Mouse (Mus musculus) midbrain, embryonic 10.5 days (tissue): ENCODE results near the gene Yap1. TPM values are rescaled to one million over a fixed set of nuclear protein-coding genes. Genes with fewer than 3 reads are reported as not detected.
A peak's percentile ranks its signal among the peaks of the same experiment; 100 is the strongest.

Source experiments
- DNase-seq: peaks from one replicate; pipeline ENCODE4 v3.0.0-alpha.2; 2017; ENCODE audit warnings: low spot score
- H3K27ac ChIP-seq: fragments of 300-500 bp; sonication (generic); replicated peaks from 2 replicates; pipeline ENCODE4 v1.5.1; 2016; ENCODE audit warnings: mild to moderate bottlenecking
- H3K27me3 ChIP-seq: fragments of 300-500 bp; sonication (generic); 2 replicates; pipeline ENCODE4 v1.6.1; 2016; ENCODE audit warnings: low read depth, mild to moderate bottlenecking; ENCODE audit not compliant: poor library complexity, severe bottlenecking
- H3K36me3 ChIP-seq: fragments of 300-500 bp; sonication (generic); 2 replicates; pipeline ENCODE4 v1.6.1; 2016; ENCODE audit warnings: mild to moderate bottlenecking, moderate library complexity
- H3K4me1 ChIP-seq: fragments of 300-500 bp; sonication (generic); 2 replicates; pipeline ENCODE4 v1.6.1; 2016
- H3K4me3 ChIP-seq: fragments of 300-500 bp; sonication (generic); 2 replicates; pipeline ENCODE4 v1.5.1; 2016; ENCODE audit warnings: mild to moderate bottlenecking, moderate library complexity
- H3K9me3 ChIP-seq: fragments of 300-500 bp; sonication (generic); replicated peaks from 2 replicates; pipeline ENCODE4 v1.6.1; 2016; ENCODE audit warnings: mild to moderate bottlenecking
- WGBS: fragments of 180-500 bp; shearing (Covaris S2); methylation state at CpG from one replicate; pipeline ENCODE4 v1.1.7; 2016; 5-methylcytosine and 5-hydroxymethylcytosine counted together
- polyA plus RNA-seq: library from polyadenylated mRNA; unstranded; fragments of >200 nt; fragmentation: Nextera tagmentation; extraction: Ambion mirVana; gene quantifications from 2 replicates; pipeline ENCODE4 v1.2.1, GENCODE M21; 2016

Yap1 gene
- polyA plus RNA-seq, 1 experiment from 2014 or later = 31.3 TPM

- peaks cover 58% of the 10 kb centered on the region for H3K36me3 ChIP-seq
- no peak overlapping the region for H3K4me3 ChIP-seq
- H3K27me3 ChIP-seq = no peaks in the 10 kb centered on the region
- no peak overlapping the region for H3K27ac ChIP-seq
- 92% methylated on average over 2 of the region's 2 CpGs for WGBS
- no peak for DNase-seq
- peaks cover 52% of the 10 kb centered on the region for H3K4me1 ChIP-seq
- no peaks in the 10 kb centered on the region for H3K9me3 ChIP-seq
Measured at GRCm38 (mm10) chr9:7963867-7964266, 40.5 kb downstream of the Yap1 start.

GRCm38 (mm10) chr9:7962915-7963314, 41.5 kb downstream of the Yap1 start:
- peaks cover 65% of the 10 kb centered on the region for H3K36me3 ChIP-seq

GRCm38 (mm10) chr9:7961366-7962160, 42.8 kb downstream of the Yap1 start:
- peaks cover 64% of the 10 kb centered on the region for H3K36me3 ChIP-seq
- peak; percentile 53 for DNase-seq
- no peak overlapping the region for H3K4me3 ChIP-seq
- peaks cover 48% of the 10 kb centered on the region for H3K4me1 ChIP-seq
- no peaks in the 10 kb centered on the region for H3K27me3 ChIP-seq
- H3K9me3 ChIP-seq = no peaks in the 10 kb centered on the region
- 40% methylated on average over 21 of the region's 21 CpGs for WGBS
- H3K27ac ChIP-seq = peak overlapping the region; percentile 69

More at GRCm38 (mm10) chr9:7962915-7963314, 41.5 kb downstream of the Yap1 start:
- no peaks in the 10 kb centered on the region for H3K9me3 ChIP-seq
- H3K4me1 ChIP-seq = peaks cover 50% of the 10 kb centered on the region
- no peaks in the 10 kb centered on the region for H3K27me3 ChIP-seq
- no peak overlapping the region for H3K4me3 ChIP-seq
- no peak overlapping the region for H3K27ac ChIP-seq
- WGBS = 87% methylated on average over 7 of the region's 7 CpGs
- no peak for DNase-seq

- Histone ChIP-seq H3K4me3 (no peak overlapping the region), H3K27ac (0 out of 2 replicates have a peak overlapping the region, but pooled peaks have one; percentile 69), H3K27me3 (no peaks in the 10 kb centered on the region), H3K9me3 (no peaks in the 10 kb centered on the region), H3K36me3 (peaks cover 58% of the 10 kb centered on the region), H3K4me1 (peaks cover 48% of the 10 kb centered on the region)
- 63% methylated on average over 9 of the region's 9 CpGs for WGBS
- peak; percentile 36 for DNase-seq
Measured at GRCm38 (mm10) chr9:7960382-7960781, 44.0 kb downstream of the Yap1 start.

- H3K4me1 ChIP-seq = peaks cover 48% of the 10 kb centered on the region
- H3K27ac ChIP-seq = no peak overlapping the region
- WGBS = 72% methylated on average over 2 of the region's 2 CpGs
- DNase-seq = no peak
- no peaks in the 10 kb centered on the region for H3K27me3 ChIP-seq
- H3K36me3 ChIP-seq = peaks cover 68% of the 10 kb centered on the region
- H3K9me3 ChIP-seq = no peaks in the 10 kb centered on the region
- H3K4me3 ChIP-seq = no peak overlapping the region
Measured at GRCm38 (mm10) chr9:7959301-7959700, 45.1 kb downstream of the Yap1 start.

- whole genome bisulfite sequencing = 67% methylated on average over 7 of the region's 7 CpGs
- peaks cover 70% of the 10 kb centered on the region for H3K36me3 ChIP-seq
- H3K27ac ChIP-seq = no peak overlapping the region
- no peak overlapping the region for H3K4me3 ChIP-seq
- no peaks in the 10 kb centered on the region for H3K27me3 ChIP-seq
- DNase-seq = no peak
- H3K4me1 ChIP-seq = peaks cover 48% of the 10 kb centered on the region
- no peaks in the 10 kb centered on the region for H3K9me3 ChIP-seq
Measured at GRCm38 (mm10) chr9:7958025-7958593, 46.3 kb downstream of the Yap1 start.

- Histone ChIP-seq H3K27ac (no peak overlapping the region), H3K4me3 (no peak overlapping the region), H3K4me1 (peaks cover 41% of the 10 kb centered on the region), H3K36me3 (peaks cover 72% of the 10 kb centered on the region), H3K27me3 (no peaks in the 10 kb centered on the region), H3K9me3 (no peaks in the 10 kb centered on the region)
- no peak for DNase-seq
- 89% methylated on average over 2 of the region's 2 CpGs for WGBS
Measured at GRCm38 (mm10) chr9:7957407-7957806, 47.0 kb downstream of the Yap1 start.

GRCm38 (mm10) chr9:7956400-7956799, 48.0 kb downstream of the Yap1 start:
- Histone ChIP-seq H3K36me3 (peaks cover 71% of the 10 kb centered on the region), H3K9me3 (no peaks in the 10 kb centered on the region), H3K27ac (no peak overlapping the region), H3K4me3 (no peak overlapping the region), H3K4me1 (peaks cover 31% of the 10 kb centered on the region), H3K27me3 (no peaks in the 10 kb centered on the region)
- WGBS = 93% methylated on average over 8 of the region's 8 CpGs
- no peak for DNase-seq

GRCm38 (mm10) chr9:7952886-7953285, 51.5 kb downstream of the Yap1 start:
- no peak for DNase-seq
- 83% methylated on average over 5 of the region's 5 CpGs for WGBS
- H3K27ac ChIP-seq = no peak overlapping the region
- no peaks in the 10 kb centered on the region for H3K27me3 ChIP-seq
- H3K9me3 ChIP-seq = no peaks in the 10 kb centered on the region
- peaks cover under 1% of the 10 kb centered on the region for H3K4me1 ChIP-seq
- no peak overlapping the region for H3K4me3 ChIP-seq
- peaks cover 80% of the 10 kb centered on the region for H3K36me3 ChIP-seq

- Histone ChIP-seq H3K27ac (no peak overlapping the region), H3K36me3 (peaks cover 86% of the 10 kb centered on the region), H3K9me3 (no peaks in the 10 kb centered on the region), H3K27me3 (no peaks in the 10 kb centered on the region), H3K4me3 (no peak overlapping the region), H3K4me1 (no peaks in the 10 kb centered on the region)
- DNase-seq = no peak
- 89% methylated on average over 7 of the region's 7 CpGs for WGBS
Measured at GRCm38 (mm10) chr9:7950211-7950644, 54.2 kb downstream of the Yap1 start.

GRCm38 (mm10) chr9:7947946-7948345, 56.5 kb downstream of the Yap1 start:
- Histone ChIP-seq H3K9me3 (no peaks in the 10 kb centered on the region), H3K27me3 (no peaks in the 10 kb centered on the region), H3K36me3 (peaks cover 90% of the 10 kb centered on the region), H3K4me3 (no peak overlapping the region), H3K27ac (no peak overlapping the region), H3K4me1 (no peaks in the 10 kb centered on the region)
- whole genome bisulfite sequencing = 92% methylated on average over 4 of the region's 4 CpGs
- no peak for DNase-seq

GRCm38 (mm10) chr9:7943796-7944462, 60.5 kb downstream of the Yap1 start:
- no peak for DNase-seq
- no peak overlapping the region for H3K4me3 ChIP-seq
- peaks cover 86% of the 10 kb centered on the region for H3K36me3 ChIP-seq
- no peaks in the 10 kb centered on the region for H3K4me1 ChIP-seq
- H3K27me3 ChIP-seq = no peaks in the 10 kb centered on the region
- no peak overlapping the region for H3K27ac ChIP-seq
- 93% methylated on average over 7 of the region's 7 CpGs for WGBS
- H3K9me3 ChIP-seq = no peaks in the 10 kb centered on the region

- peaks cover 86% of the 10 kb centered on the region for H3K36me3 ChIP-seq
- no peak for DNase-seq
- H3K4me3 ChIP-seq = no peak overlapping the region
- 88% methylated on average over 8 of the region's 8 CpGs for WGBS
- H3K27ac ChIP-seq = no peak overlapping the region
- H3K4me1 ChIP-seq = no peaks in the 10 kb centered on the region
- H3K9me3 ChIP-seq = no peaks in the 10 kb centered on the region
- H3K27me3 ChIP-seq = no peaks in the 10 kb centered on the region
Measured at GRCm38 (mm10) chr9:7942701-7943100, 61.7 kb downstream of the Yap1 start.
